Mouse (Mus musculus): Measurements from ENCODE around the gene Pde12. TPM values are rescaled to one million over a fixed set of nuclear protein-coding genes. Genes with fewer than 3 reads are reported as not detected.
"Not testable (repeated sequence)": the region's sequence is repeated elsewhere in the genome, so short reads cannot be mapped to it uniquely, and the experiment has no call there.

Gene Pde12
- 11.4 and 11.8 TPM in 2 replicates for polyA plus RNA-seq (2016; fragmentation: Nextera tagmentation; extraction: Ambion mirVana)

GRCm38 (mm10) chr14:26669292-26670073 lies at the start of gene Pde12:
Gene Pde12, minus strand, starts transcription at chr14:26669883.
- H3K27me3 ChIP-seq (ENCODE audit: poor library complexity, severe bottlenecking), result no peaks in the 10 kb centered on the region
- peak within 1 kb of the TSS; percentile 98 for H3K27ac ChIP-seq
- H3K4me3 ChIP-seq, result peak within 1 kb of the TSS; percentile 94
- peak; percentile 91 for DNase-seq (ENCODE audit: extremely low spot score, low spot score)
- H3K9me3 ChIP-seq, result no peaks in the 10 kb centered on the region
- peaks cover 25% of the 10 kb centered on the region for H3K36me3 ChIP-seq (replicated peaks)
- under 1% methylated on average over 70 of the region's 70 CpGs for WGBS
- peaks cover 37% of the 10 kb centered on the region for H3K4me1 ChIP-seq

- not testable (repeated sequence) for H3K4me3 ChIP-seq; H3K9me3 ChIP-seq; H3K36me3 ChIP-seq (replicated peaks); DNase-seq (ENCODE audit: extremely low spot score, low spot score); H3K27me3 ChIP-seq (ENCODE audit: poor library complexity, severe bottlenecking); H3K4me1 ChIP-seq; H3K27ac ChIP-seq
- WGBS, result 88% methylated on average over 5 of the region's 5 CpGs
These were observed 35.6 kb upstream of the Pde12 start for GRCm38 (mm10) chr14:26705246-26705645.

DNA sequence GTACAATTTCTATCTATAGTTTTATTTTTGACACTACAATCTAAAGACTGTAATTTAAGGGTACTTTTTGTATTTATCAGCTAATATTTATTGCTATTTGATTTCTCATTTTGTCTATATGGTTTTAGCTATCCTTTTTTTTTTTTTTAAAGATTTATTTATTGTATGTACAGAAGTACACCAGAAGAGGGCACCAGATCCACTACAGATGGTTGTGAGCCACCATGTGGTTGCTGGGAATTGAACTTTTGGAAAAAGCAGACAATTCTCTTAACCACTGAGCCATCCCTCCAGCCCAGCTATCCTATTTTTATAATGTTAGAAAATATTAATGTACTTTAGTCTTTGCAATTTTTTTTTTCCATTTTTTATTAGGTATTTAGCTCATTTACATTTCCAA lies 28.2 kb upstream of the Pde12 start:
- no peak for DNase-seq (ENCODE audit: extremely low spot score, low spot score)
- H3K27ac ChIP-seq, result no peak overlapping the region
- H3K4me1 ChIP-seq, result no peaks in the 10 kb centered on the region
- no peaks in the 10 kb centered on the region for H3K27me3 ChIP-seq (ENCODE audit: poor library complexity, severe bottlenecking)
- no peak overlapping the region for H3K4me3 ChIP-seq
- H3K36me3 ChIP-seq (replicated peaks), result no peaks in the 10 kb centered on the region
- H3K9me3 ChIP-seq, result no peaks in the 10 kb centered on the region

- H3K4me1 ChIP-seq, result no peaks in the 10 kb centered on the region
- 94% methylated on average over 3 of the region's 3 CpGs for WGBS
- no peak within 1 kb of the TSS for H3K27ac ChIP-seq
- no peaks in the 10 kb centered on the region for H3K36me3 ChIP-seq (replicated peaks)
- DNase-seq (ENCODE audit: extremely low spot score, low spot score), result no peak
- no peaks in the 10 kb centered on the region for H3K9me3 ChIP-seq
- no peak within 1 kb of the TSS for H3K4me3 ChIP-seq
- no peaks in the 10 kb centered on the region for H3K27me3 ChIP-seq (ENCODE audit: poor library complexity, severe bottlenecking)
These were observed 23.3 kb upstream of the Pde12 start, which contains the start of gene Dnah12 for GRCm38 (mm10) chr14:26692974-26693373. Gene Dnah12, plus strand, starts transcription at chr14:26693274.

DNA sequence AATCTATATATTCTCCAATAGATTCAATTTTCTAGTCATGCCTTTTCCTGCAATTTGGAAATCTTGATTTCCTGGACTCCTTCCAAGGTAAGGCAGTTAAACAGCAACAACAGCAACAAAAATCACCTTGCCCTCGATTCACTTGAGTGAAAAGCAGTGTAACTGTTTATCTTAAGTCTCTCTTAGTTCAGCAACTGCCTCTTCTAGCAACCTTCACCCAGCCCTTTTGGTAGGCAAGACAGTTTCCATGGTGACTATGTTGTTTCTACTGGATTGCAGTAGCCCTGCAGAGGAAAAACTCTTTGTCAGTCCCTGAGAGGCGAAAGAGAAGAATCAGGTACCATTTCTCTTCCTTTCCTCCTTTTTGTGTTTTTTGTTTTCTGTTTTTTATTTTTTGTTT lies 21.7 kb upstream of the Pde12 start:
- Histone ChIP-seq H3K9me3 (no peaks in the 10 kb centered on the region), H3K36me3 (replicated peaks) (no peaks in the 10 kb centered on the region), H3K4me3 (no peak overlapping the region), H3K4me1 (no peaks in the 10 kb centered on the region), H3K27ac (no peak overlapping the region), H3K27me3 (ENCODE audit: poor library complexity, severe bottlenecking) (no peaks in the 10 kb centered on the region)
- DNase-seq (ENCODE audit: extremely low spot score, low spot score), result no peak
- 82% methylated on average over 2 of the region's 2 CpGs for WGBS

- Histone ChIP-seq H3K36me3 (replicated peaks) (no peaks in the 10 kb centered on the region), H3K4me1 (no peaks in the 10 kb centered on the region), H3K9me3 (no peaks in the 10 kb centered on the region), H3K4me3 (no peak overlapping the region), H3K27ac (no peak overlapping the region), H3K27me3 (ENCODE audit: poor library complexity, severe bottlenecking) (no peaks in the 10 kb centered on the region)
- 79% methylated on average over 2 of the region's 2 CpGs for WGBS
- no peak for DNase-seq (ENCODE audit: extremely low spot score, low spot score)
These were observed 21.0 kb upstream of the Pde12 start for GRCm38 (mm10) chr14:26690727-26691126.

GRCm38 (mm10) chr14:26675791-26676190 lies 6.1 kb upstream of the Pde12 start:
- WGBS, result 75% methylated on average over 5 of the region's 5 CpGs

GRCm38 (mm10) chr14:26675371-26675770 lies 5.7 kb upstream of the Pde12 start:
- no peak overlapping the region for H3K27ac ChIP-seq
- peaks cover 5% of the 10 kb centered on the region for H3K4me1 ChIP-seq
- H3K27me3 ChIP-seq (ENCODE audit: poor library complexity, severe bottlenecking), result no peaks in the 10 kb centered on the region
- no peaks in the 10 kb centered on the region for H3K9me3 ChIP-seq
- no peak overlapping the region for H3K4me3 ChIP-seq
- peak; percentile 27 for DNase-seq (ENCODE audit: extremely low spot score, low spot score)
- H3K36me3 ChIP-seq (replicated peaks), result no peaks in the 10 kb centered on the region
- WGBS, result 21% methylated on average over 12 of the region's 12 CpGs

More at GRCm38 (mm10) chr14:26675791-26676190, 6.1 kb upstream of the Pde12 start:
- no peak overlapping the region for H3K27ac ChIP-seq
- no peaks in the 10 kb centered on the region for H3K9me3 ChIP-seq
- peaks cover 1% of the 10 kb centered on the region; the same call in 1 of the 2 replicates for H3K4me1 ChIP-seq
- DNase-seq (ENCODE audit: extremely low spot score, low spot score), result no peak
- no peaks in the 10 kb centered on the region for H3K27me3 ChIP-seq (ENCODE audit: poor library complexity, severe bottlenecking)
- no peak overlapping the region for H3K4me3 ChIP-seq
- H3K36me3 ChIP-seq (replicated peaks), result no peaks in the 10 kb centered on the region

DNA sequence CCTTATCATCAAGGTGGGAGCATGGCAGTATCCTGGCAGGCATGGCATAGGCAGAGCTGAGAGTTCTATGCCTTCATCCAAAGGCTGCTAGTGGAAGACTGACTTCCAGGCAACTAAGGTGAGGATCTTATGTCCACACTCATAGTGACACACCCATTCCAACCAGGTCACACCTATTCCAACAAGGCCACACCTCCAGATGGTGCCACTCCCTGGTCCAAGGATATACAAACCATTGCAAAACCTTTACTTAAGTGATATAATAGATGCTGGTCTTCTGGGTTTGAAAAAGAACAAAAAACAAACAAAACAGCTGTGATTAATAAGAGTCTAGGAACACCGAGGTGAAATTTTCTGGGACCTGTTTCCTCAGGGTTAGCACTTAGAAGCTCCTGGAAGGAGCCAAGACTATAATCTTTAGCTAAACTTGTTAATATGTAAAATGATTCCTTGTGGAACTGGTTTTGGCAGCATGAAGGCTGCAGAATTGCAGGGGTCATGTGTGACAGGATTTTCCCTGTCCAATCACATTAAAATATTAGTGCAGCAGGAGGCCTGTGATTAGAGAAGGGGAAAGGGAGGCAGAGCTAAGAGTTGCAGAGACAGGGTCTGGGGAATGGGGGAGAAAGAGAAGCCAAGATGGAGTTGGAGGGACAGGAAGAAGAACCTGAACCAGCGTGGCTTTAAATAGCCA lies 4.9 kb upstream of the Pde12 start:
- H3K4me1 ChIP-seq; H3K27ac ChIP-seq; DNase-seq (ENCODE audit: extremely low spot score, low spot score); H3K36me3 ChIP-seq (replicated peaks); H3K4me3 ChIP-seq; H3K9me3 ChIP-seq; H3K27me3 ChIP-seq (ENCODE audit: poor library complexity, severe bottlenecking): not testable (repeated sequence)
- WGBS, result 90% methylated on average over 2 of the region's 2 CpGs

GRCm38 (mm10) chr14:26671870-26672615 lies 2.4 kb upstream of the Pde12 start:
- not testable (repeated sequence) for H3K27me3 ChIP-seq (ENCODE audit: poor library complexity, severe bottlenecking); H3K9me3 ChIP-seq; H3K36me3 ChIP-seq (replicated peaks); DNase-seq (ENCODE audit: extremely low spot score, low spot score); H3K27ac ChIP-seq; H3K4me3 ChIP-seq
- 59% methylated on average over 17 of the region's 17 CpGs for WGBS
- peaks cover 27% of the 10 kb centered on the region for H3K4me1 ChIP-seq

- Histone ChIP-seq H3K4me1 (peaks cover 37% of the 10 kb centered on the region), H3K9me3 (no peaks in the 10 kb centered on the region), H3K4me3 (peak overlapping the region; percentile 94; the same call in 1 of the 2 replicates), H3K27ac (no peak overlapping the region), H3K27me3 (ENCODE audit: poor library complexity, severe bottlenecking) (no peaks in the 10 kb centered on the region), H3K36me3 (replicated peaks) (peaks cover 10% of the 10 kb centered on the region)
- DNase-seq (ENCODE audit: extremely low spot score, low spot score), result no peak
These were observed 1.3 kb upstream of the Pde12 start for GRCm38 (mm10) chr14:26670964-26671363.

DNA sequence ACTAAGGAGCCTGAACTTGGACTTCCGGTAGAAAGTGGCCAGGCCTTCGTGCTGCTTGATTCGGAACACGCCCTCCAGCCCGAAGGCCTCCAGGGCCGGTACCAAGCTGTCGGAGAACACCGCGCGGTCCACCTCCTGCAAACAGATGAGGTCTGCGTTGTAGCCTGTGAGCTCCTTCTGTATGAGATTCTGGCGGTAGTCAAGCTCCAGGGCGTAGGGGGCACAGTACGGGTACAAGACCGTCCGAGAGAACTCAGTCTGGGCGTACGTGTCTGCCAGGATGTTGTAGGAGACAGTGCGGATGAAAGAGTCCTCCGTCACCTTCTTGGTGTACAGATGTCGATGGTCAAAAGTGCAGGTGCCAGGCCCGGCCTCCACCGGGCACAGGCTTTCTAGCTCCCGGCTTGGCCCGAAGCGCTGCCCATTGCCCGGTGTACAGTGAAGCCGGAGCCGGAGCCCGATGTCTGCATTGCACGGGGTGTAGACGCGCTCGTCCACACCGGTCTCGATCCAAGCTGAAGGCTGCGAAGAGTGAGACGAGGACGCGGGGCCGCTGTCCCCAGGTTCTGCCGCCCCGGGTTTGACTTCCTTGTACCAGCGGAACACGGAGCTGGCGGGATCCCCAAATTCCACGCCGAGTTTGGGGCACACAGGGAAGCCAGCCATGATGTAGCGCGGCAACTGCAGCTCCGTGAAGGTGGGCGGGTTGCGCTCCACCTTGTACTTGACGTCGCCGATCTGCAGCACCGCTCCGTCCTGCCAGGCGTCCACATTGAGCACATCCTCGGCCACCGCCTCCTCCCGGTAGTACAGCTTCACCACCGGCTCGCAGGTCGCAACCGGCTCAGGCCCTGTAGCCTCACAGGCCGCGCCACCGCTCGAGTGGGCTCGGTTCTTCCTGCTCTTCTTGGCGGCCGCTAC lies 1.1 kb downstream of the Pde12 start:
- DNase-seq (ENCODE audit: extremely low spot score, low spot score), result peak; percentile 32
- Histone ChIP-seq H3K36me3 (replicated peaks) (peaks cover 34% of the 10 kb centered on the region), H3K9me3 (no peaks in the 10 kb centered on the region), H3K4me1 (peaks cover 37% of the 10 kb centered on the region), H3K4me3 (peak overlapping the region; percentile 94), H3K27ac (peak overlapping the region; percentile 98), H3K27me3 (ENCODE audit: poor library complexity, severe bottlenecking) (no peaks in the 10 kb centered on the region)
- WGBS, result 2% methylated on average over 73 of the region's 73 CpGs
